Mouse (Mus musculus) ovary, postnatal 14 days (tissue): ENCODE measurements around the gene Ramac.

Experiments used
- DNase-seq: peaks from one replicate; pipeline ENCODE4 v3.0.0; 2022; ENCODE audit warnings: low spot score

The Ramac gene

GRCm38 (mm10) chr7:81777667-81778218 lies 15.0 kb downstream of the Ramac start:
- DNase-seq = no peak

DNA sequence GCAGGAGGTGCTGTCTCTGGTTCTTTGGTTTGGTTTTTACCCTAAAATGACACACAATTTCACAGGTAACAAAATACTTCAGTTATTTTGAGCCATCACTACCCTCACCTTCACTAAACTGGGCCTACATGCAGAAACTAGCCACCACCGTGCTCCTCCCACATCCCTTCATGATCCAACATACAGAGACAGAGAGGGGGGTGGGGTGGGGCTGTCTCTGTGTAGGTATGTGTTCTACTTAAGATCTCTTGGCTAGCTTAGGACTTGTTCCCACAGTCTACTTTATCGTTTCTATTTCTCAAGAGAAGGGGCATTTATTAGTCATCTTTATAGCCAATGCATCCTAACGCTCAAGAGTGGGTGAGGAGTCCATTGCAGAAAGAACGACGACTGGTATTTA lies 25.8 kb downstream of the Ramac start:
- no peak for DNase-seq

- DNase-seq = peak; percentile 71
Observed at GRCm38 (mm10) chr7:81789095-81789757, 26.5 kb downstream of the Ramac start, which contains the start of gene 3110040N11Rik. TSS of gene 3110040N11Rik (minus strand) at chr7:81789478.

GRCm38 (mm10) chr7:81806067-81806466 lies 43.3 kb downstream of the Ramac start:
- DNase-seq = no peak
